Mouse (Mus musculus) brain, embryonic 18.5 days (tissue): ENCODE measurements around the gene Dnaja3.
A peak's percentile ranks its signal among the peaks of the same experiment; 100 is the strongest.

Source experiments
- DNase-seq: peaks from one replicate; pipeline ENCODE4 v3.0.0-alpha.2; 2012; ENCODE audit warnings: low read depth, low spot score

Gene Dnaja3

DNA sequence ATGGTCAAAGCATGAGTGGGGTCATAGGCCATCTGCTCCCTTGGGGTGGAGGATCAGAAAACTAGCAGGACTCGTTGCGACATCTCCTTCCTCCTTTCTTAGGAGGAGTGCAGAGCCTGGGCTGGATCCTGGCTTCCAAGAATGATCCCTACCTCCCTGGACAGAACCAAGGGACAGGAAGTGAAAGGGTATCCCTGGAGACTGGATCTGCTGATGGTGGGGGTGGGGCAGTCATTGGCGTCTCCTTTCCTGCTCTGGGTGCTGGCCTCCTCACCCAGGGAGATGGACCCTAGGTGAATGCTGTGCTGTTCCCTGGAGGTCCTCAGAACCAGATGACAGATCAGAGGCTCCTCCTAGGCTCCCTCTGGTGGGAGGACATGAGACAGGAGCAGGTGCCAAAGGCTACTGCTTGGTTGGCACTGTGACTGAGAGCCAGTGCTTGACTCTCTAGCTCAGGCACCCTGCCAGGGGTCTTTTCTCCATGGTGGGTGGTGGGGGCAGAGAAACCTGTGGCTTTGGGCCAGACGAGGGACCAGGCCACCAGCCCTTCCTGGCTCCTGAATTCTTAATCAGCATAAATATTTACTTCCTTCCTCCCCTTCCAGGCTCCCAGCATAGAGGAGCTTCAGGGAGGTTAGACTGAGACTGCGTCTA lies 33.2 kb upstream of the Dnaja3 start:
- DNase-seq, result no peak

DNA sequence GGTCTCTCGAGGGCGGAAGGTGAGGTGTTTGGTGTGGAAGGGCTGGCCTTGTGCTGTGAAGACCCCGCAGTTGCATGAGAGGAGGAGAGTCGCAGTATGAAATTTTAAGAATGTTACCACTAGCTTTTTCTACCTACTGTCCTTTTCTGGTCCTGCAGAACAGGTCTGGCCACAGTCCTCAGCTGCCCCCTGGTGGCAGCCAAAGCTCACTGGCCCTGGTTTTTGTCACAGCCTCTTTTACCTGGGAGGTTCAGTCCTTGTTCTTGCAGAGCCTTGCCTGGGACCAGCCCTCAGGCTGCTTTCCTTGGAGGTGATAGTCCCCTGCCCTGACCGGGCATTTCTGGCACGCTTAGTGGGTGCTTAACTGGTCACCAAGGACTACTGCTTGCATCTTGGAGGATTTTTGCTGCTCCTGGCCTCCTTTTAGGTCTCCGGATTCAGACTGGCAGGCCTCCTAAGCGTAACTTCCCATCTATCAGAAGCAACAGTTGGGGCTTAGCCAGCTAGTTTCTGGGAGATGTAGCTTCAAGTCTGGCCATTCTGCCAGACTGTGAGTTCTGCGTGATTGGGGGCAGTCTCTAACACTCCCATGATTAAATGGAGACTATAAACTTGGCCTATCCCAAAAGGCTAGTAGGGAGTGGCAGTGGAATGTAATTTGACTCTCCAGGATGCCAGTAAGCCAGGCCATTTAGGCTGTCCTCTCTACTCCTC lies 31.8 kb upstream of the Dnaja3 start:
- no peak for DNase-seq

DNA sequence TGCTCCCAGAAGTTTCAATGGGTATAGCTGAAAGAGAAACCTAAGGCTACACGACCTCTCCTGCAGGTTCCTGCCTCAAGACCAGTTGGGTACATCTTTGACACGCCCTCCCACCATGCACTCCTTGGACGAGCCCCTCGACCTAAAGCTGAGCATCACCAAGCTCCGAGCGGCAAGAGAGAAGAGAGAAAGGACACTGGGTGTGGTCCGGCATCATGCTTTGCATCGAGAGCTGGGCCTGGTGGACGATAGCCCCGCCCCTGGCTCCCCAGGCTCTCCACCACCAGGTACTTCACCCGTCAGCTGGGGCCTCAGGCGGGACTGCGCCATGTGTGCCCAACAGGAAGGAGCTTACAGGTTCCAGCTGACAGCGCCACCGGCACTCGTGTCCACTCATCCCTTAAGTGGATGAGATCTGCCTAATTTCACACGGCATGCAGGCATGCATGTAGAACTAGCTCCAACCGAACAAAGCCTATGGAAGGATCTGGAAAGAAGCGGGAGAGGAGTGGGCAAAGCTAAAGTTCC lies 31.2 kb upstream of the Dnaja3 start:
- DNase-seq, result no peak

DNA sequence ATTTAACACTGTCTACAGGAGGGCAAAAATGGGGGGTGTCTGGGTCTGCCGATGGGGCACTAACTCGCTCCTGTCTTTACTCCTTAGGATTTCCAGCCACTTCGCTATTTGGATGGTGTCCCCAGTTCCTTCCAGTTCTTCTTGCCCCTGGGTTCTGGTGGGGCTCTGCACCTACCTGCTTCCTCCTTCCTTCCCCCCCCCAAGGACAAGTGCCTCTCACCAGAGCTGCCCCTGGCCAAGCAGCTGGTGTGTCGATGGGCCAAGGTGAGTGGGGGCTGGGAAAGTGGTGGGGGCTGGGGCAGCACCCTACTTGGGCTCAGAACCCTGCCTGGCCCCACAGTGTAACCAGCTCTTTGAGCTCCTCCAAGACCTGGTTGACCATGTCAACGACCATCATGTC lies 28.6 kb upstream of the Dnaja3 start:
- no peak for DNase-seq

DNA sequence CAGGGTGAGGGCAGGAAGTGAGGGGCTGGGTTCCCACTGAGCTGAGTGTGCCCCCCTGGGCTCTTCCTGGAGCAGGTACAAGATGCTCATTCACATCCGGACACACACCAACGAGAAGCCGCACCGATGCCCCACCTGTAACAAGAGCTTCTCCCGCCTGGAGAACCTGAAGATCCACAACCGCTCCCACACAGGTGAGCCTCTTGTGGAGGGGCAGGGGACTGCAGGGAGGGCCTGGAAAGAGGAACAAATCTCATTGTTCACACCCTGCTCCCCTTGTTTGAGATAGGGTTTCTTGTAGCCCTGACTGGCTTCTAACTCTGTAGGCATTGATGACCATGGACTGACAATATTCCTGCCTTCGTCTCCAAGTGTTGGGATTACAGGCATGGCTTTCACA lies 28.1 kb upstream of the Dnaja3 start:
- DNase-seq, result no peak

DNA sequence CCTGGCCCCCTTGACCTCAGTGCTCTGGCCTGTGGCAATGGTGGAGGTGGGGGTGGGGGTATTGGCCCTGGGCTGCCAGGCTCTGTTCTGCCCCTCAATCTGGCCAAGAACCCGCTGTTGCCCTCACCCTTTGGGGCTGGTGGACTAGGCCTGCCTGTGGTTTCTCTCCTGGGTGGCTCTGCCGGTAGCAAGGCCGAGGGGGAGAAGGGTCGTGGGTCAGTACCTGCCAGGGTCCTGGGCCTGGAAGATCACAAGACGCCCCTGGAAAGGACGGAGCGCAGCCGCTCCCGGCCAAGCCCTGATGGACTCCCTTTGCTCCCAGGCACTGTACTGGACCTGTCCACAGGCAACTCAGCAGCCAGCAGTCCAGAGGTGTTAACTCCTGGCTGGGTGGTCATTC lies 26.1 kb upstream of the Dnaja3 start:
- DNase-seq, result no peak

DNA sequence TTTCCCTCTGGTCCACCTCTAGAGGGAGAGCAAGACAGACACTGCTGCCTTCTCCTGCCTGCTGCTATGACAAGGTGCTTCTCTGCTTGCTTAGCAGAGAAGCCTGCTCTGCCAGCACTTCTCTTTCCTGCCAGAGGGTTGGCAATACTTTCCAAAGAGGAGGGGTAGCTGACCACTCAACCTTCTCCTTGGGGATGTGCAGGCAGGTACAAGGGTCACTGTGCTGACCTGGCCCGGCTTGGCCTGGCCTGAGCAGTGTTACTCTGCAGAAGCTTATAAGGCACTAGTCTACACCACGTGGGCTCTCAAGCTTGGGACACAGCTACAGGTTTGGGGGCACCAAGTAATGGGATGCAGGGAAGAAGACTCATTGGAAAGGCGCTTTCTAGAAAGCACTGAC lies 25.1 kb upstream of the Dnaja3 start:
- no peak for DNase-seq

DNA sequence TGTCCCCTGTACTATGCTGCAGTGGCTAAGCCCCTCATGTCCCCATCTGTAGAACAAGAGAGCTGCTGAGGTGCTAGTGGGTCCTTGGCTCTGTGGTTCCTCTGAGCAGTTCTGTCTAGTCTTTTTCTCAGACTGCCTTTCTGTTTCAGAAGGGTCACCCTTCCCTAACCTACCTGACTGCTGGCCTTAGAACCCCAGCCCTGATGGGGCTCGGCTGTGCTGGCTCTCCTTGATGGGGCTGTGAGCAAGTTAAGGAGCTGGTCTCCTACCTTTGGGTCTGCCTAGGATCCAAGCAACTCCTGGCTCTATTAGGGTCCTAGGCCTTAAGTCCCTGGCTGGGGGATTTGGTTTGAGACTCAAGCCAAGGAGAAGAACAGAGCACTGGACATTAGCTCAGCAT lies 24.5 kb upstream of the Dnaja3 start:
- DNase-seq, result no peak

DNA sequence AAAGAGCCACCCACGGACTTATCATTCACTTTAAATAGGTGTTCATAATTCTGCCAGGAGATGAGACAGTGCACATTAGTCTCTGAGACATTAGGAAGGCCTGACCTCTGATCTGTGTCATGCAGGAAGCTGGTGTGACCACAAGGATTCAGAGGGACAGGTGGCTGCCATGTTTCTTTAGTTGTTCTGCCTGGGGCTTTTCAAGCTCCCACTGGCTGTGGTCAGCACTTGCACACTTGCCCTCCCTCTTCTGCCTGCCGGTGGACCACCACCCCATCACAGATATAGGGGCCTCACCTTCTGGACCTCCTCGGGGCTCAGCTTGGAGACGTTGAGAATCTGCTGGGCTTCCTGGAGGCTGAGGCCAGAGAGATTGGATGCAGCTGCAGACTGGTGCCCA lies 23.0 kb upstream of the Dnaja3 start:
- DNase-seq, result no peak

DNA sequence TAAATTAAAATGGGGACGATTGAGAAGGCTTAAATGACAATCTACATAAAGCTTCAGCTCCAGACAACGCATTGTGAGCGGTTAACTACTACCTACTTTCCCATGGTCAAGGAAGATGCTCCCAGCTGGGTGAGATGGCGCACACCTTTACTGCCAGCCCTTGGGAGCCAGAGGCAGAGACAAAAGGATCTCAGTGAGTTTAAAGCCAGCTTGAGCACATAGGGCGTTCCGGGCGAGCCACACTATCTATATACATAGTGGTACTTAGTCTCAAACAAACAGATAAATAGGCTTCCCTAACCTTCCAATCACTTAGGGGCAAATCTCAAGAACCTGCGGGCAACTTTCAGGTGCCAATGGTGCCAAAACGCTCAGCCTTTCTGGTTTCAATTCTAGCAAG lies 15.7 kb upstream of the Dnaja3 start:
- no peak for DNase-seq

DNA sequence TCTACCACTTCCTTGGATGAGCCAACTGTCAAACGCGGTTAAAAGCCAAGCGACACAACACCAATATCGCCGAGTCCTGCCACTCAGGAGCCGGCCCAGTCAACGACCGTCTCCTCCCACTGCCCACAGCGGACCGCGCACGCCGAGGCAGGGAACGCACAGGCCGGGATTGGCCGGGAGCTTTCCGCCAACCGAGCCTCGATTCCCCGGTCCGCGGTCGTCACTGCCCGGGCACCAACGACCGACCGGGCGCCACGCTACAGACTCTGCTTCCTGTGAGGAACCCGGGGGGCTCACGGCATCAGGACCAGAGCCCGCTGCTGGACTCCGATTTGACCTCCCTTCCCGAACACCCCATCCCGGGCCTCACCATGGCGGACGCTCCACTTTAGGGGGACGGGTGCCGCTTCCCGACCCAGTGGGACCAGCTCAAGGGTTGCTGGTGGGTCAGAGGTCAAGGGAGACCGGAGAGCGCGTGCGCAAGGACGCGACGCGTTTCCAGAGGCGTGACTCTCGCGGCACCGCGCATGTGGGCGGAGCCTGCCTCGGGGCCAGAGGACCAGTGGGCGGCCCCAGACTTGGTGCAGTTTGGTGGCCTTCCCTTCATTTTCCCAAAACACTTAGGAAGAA lies 15.2 kb upstream of the Dnaja3 start, which contains the start of gene Pam16:
TSS of gene Pam16 (minus strand) at position 508 of the 630 bp plus-strand sequence.
- peak; percentile 76 for DNase-seq

DNA sequence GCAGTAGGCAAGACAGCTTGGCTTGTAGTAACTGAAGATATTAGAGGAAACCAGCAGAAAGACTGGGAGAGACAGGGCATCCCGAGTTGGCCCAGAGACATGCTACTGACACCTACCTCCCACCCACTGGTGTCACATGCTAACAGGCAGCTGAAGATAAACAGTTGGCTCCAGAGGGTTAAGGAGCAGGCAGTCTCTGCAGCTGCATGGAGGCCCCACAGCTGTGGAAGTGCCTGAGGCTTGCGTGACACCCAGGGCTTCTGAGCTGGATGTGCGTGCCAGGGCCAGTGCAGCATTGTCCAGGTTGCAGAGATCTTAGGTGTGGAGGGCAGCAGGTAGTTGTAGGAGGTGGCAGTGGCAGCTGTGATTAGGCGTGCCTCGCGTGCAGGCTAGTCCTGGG lies 12.7 kb upstream of the Dnaja3 start:
- no peak for DNase-seq

DNA sequence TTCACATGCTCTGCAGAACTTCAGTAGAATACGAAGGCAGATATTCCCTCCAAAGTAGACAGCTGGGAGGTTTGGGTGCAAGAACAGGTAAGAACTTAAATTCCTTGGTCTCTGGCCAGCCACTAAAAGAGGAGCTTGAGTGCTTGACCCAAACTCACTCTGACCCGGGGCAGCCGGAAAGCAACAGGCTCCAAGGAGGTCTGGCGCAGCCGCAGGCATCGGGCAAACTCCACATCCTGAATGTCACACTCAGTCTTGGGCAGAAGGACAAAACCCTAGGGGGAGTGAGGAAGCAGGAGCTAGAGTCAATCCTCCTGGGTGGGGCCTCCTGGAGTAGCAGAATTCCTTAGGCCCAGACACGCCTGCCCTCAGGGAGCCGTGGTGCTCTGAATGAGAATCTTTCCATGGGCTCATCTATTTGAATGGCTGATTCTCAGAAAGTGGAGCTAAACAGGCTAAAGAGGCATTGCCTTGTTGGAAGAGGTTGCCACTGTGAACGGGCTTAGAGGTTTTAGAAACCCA lies 10.8 kb upstream of the Dnaja3 start:
- DNase-seq, result no peak

DNA sequence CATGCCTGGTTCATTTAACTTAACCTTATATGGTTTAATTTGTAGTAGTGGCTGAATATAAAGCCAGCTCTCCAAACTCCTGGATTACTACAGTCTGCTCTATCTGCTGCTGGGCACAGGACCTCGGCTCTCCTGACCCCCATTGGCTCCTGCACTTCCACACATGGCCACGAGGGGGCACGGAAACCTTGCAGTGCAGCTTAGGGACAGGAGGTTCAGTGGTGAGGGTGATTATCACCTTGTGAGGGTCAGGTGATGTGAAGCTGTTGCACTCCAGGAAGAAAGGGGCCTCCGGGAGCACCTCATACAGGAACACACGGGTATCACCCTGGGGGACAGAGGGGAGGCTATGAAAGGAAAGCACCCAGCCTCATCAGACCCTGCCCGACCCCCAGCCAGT lies 9.8 kb upstream of the Dnaja3 start:
- no peak for DNase-seq

DNA sequence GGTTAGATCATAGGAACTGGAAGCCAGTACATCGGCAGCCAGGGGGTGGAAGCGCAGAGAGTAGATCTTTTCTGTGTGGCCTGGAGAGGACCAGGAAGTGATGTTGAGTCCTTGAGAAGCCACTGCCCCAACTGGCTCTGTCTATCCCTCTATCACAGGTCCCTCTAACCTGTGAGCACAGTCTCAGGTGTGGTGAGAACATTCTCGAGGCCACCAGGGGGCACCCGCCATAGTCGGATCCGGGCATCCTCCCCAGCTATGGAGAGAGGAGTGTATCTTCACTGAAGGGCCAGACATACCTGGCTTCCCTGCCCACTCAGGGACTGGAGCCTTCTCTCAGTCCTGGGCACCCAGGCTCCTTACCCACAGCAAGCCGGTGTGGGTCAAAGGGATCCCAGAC lies 7.7 kb upstream of the Dnaja3 start:
- no peak for DNase-seq

DNA sequence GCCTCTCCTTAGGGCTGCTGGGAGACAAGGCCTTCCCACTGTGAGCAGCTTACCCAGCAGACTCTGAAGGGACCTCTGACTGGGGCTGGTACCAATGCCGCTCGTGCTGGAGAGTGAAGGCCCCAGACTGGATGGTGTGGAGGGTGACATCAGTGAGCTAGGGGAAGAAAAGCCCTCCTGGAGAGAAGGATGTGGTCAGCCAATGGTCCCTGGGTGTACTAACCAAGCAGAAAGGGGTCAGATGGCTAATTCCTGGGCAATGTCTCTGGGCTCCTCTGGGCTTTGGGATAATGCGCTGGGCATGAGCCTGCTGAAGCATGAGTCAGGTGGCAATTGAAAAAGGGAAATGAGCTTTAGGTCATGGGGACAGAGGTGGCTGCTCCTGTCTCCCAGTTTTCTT lies 6.1 kb upstream of the Dnaja3 start:
- DNase-seq, result no peak

DNA sequence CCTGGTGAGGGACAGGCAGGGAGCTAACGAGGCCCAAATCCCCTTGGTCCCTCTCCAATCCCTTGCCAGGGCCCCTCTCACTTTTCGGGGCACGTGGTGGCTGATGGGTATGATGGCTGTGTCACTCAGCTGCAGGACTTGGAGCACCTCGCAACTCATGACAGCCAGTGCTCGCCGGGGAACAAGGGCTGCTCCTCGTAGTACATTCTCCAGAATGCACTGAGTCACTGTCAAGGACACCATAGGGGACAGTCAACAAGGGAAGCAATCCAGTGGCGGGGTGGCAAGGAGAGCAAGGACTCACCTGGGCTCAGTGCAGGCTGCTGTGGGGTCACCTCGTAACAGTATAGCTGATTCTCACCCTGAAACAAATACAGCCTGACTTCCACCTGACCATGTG lies 5.1 kb upstream of the Dnaja3 start:
- no peak for DNase-seq

DNA sequence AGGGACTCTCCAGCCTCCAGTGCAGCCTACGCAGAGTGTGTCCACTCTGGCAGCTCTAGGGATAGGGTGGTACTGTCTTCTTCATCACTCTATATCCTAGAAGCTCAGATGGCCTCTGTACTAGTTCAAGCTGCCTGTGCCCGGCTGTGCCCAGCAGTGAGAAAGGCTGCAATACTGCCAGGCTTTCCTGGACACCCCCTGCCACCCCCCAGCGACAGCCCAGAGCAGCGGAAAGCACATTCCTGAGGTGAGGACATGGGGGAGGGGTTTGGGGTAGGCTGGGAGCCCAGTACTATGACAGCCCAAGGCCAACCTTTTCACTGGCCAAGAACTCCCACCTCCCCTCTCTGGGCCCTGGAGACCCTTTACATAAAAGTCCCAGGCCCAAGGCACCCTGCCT lies 4.0 kb upstream of the Dnaja3 start:
- DNase-seq, result no peak

DNA sequence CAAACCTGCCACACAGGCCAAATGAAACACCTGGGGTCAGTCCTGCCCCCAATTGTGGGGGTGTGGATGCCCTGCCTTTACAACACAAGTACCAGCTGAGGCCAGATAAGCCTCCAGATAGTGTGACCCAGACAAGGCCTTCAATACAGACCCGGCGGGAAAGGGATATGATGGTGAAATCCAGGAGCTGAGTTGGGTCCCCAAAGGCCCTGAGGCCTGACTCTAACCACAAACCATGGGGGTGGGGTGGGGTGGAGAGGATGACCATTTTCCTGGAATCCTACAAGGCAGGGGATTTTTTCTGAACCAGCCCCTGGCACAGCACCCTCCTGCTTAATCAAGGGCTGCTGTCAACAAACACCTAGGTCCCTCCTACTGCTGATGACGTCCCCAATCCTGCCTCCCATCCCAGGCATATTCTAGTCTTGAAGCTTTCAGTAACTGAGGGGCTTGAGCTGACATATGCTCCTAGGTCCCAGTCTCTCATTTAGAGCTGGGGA lies 848 bp upstream of the Dnaja3 start:
- no peak for DNase-seq

DNA sequence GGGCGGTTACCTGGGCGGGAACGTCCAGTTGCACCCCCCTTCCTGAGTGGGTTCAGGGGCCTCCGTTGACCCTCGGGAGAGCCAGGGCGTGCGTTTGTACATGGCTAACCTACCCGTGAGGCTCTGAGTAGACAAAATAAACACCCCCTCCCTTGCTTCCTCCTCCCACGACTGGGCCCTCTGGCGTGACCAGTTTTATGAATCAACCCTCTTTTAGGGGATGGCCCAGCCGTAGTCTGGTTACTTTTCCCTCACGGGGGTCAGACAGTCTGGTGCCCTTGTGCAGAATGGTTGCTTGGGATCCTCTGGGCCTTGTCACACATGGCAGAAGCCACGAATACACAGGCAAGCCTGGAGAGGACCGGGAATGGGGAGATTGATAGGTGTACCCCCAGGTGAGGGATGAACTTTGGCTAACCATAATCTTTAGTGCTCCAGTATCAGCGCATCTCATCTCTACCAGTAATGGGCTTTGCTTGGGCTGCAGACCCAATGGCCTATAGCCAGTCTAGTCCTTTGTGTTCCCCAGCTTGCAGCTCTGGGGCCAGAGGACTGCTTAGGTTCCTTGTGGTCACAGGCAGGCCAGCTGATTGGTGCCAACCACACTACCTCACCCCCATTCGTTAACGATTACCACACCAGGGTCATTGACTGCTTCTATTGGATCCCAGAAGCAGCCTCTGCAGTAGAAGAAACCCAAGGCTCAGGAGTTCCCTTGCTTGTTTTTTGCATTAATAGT lies 647 bp downstream of the Dnaja3 start:
- no peak for DNase-seq

DNA sequence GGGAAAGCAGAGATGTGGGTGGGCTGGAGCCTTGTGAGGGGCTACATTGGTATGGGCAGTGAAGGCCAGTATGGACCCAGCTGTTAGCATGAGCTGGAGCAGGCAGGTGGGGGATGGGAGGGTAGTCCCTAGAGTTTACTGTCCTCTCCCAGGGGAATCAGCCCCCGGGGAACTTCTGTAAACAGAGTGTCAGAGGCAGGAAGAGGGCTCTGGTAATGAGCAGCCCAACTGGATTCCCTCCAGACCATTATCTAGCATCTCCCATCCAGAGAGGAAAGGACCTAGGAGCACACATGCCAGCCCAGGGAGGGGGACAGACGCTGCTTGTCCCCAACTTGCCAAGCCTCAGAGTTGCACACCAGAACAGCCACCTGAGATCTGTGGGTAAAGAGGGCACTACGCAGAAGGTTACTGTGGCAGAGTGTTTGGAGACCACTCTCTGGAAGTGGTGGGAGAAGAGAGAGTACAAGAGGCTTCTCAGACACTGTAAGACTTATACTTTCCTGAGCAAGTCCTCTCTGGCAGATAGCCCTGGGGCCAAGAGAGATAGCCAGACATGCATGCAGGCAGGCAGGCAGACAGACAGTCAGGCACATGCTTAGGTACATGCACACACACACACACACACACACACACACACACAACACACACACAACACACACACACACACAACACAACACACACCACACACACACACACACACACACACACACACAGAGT lies 1.5 kb downstream of the Dnaja3 start:
- no peak for DNase-seq
